Mouse (Mus musculus) ovary, postnatal 14 days (tissue): ENCODE results near the gene Rfx1.

Experiments used
- DNase-seq: peaks from one replicate; pipeline ENCODE4 v3.0.0; 2022; ENCODE audit warnings: low spot score

Rfx1 gene

DNA sequence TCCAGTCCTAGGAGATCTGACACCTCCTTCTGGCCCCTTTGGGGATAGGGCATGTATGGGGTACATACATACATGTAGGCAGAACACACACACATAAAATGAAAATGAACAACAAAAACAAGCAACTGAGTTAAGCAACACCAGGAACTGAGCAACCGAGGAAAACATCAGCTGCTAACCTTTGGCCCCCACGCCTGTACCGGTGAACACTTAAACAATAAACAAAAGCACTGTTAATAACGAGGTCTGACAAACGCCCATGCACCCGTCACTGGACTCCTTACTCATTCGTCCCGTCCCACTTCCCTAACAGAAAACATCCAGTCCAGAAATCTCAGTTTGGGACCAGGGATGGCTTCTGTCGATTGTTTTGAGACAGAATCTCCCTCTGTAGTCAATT is 22.6 kb downstream of the Rfx1 start:
- no peak for DNase-seq

DNA sequence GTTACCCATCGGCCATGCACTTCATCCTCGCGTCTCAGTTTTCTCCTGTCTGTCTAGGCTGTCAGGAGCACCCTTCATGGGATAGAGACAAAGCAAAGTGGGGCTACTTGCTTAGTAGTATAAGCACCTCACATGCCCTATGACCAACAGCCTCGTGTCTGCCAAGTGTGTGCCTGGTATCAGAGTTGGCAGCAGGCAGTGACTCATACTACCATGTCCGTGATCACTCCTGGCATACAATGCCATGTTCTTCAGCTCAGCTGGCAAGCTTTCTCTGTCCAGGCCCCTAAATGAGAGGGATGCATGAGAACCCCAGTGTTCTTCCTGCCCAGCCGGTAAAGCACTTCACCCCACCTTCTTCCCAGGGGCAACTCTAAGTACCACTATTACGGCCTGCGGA is 24.0 kb downstream of the Rfx1 start:
- no peak for DNase-seq

DNA sequence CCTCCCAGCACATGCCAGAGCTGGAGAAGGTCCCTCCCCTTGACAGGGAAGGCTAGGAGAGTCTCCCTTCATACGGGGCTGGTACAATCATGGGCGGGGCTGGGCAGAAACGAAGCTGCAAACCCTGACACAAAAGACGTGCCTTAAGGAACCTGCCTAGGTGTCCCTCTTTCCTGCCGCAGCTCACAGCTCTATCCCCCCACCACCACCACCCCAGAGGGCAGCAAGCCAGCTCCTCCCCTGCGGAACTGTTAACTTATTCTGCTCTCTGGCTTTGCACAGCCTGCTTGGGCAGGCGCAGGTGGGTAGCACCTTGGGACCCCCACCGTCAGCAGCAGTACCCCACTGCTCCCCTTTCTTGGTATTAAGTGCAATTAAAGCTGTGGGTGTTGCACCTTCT is 29.4 kb downstream of the Rfx1 start:
- no peak for DNase-seq

DNA sequence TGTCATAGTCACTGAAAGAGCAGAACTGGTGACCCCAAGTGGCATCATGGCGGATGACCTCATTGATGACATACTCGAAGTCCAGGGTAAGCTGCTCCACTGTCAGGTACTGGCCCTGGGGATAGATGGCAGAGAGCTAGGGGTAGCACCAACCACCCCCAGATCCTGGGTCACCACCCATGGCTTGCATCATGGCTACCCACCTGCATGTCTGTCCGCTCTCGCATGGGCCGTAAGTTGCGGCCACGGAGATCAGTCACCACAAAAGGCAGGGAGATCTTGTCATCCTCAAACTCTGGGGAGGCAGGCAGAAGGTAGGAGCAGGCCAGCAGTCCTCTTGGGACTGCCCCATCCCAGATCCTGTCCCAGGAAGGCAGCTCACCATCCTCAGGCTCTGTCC is 31.7 kb downstream of the Rfx1 start:
- no peak for DNase-seq

DNA sequence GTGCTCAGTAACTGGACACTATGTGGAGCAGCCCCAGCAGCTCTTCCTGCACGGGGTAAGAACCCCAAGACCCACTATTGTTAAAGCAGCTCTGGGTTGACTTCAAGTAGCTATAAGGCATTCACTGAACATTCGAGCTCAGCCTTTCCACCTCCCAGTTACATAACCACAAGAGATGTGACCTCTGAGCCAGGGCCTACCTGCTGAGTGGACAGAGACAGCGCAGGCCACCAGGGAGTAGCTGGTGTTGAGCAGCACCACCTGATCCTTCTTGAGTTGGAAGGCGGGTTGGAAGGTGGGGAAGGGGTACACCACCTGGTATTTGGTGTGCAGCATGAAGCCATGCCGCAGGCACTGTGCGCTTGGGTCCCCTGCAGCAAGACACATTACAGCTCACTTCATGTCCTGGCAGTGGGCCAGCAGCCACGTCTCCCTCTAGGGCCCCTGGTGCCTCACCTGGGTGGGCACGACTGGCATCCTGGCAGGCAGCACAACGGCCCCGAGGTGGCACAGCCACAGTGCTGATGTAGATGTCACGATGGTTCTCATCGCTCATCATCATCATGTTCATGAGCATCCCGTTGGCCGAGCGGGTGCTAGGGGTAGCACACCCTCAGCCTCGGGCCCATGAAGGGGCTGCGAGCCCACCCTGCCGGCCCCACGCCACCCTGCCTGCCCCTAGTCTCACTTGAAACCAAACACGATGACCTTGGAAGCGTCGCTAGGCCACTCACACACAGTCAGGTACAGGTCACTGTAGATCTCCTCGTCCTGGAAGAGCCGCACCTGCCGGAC is 35.0 kb downstream of the Rfx1 start:
- DNase-seq = no peak

DNA sequence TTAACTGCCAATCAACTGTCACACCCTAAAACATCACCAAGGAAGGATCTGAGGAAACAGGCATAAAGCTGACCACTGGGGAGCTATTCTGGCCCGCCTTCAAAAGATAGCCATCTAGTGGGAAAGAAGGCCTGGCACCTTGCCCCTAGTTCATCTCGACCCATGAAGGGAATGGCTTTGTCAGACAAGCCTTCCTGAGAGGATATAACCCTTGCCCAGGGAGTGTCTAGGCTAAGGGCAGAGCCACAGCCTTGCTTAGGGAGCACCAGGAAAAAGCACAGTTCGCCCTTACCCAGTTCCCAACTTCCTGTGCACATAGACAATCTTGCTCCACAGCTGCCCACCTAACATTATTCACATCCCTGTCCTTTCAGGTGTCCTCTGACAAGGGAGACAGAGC is 37.0 kb downstream of the Rfx1 start:
- DNase-seq = no peak

DNA sequence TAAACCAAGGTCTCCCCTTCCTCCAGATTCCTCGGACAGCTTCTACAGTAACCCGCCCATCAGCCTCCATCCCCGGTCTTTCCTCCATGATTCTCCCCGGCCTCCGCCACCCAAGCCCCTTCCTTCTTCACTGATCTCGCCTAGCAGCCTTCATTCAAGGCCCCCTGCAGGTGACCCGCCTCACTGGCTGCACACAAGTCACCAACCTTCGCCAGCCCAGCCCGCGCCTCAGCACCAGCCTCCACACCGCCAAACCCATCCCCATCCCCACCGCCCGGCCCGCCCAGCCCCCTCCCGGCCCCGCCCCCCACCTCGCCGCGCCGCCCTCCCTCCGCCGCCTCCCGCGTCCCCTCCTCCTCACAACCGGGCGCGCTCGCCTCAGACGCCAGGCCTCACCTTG is 37.6 kb downstream of the Rfx1 start:
- DNase-seq = no peak

DNA sequence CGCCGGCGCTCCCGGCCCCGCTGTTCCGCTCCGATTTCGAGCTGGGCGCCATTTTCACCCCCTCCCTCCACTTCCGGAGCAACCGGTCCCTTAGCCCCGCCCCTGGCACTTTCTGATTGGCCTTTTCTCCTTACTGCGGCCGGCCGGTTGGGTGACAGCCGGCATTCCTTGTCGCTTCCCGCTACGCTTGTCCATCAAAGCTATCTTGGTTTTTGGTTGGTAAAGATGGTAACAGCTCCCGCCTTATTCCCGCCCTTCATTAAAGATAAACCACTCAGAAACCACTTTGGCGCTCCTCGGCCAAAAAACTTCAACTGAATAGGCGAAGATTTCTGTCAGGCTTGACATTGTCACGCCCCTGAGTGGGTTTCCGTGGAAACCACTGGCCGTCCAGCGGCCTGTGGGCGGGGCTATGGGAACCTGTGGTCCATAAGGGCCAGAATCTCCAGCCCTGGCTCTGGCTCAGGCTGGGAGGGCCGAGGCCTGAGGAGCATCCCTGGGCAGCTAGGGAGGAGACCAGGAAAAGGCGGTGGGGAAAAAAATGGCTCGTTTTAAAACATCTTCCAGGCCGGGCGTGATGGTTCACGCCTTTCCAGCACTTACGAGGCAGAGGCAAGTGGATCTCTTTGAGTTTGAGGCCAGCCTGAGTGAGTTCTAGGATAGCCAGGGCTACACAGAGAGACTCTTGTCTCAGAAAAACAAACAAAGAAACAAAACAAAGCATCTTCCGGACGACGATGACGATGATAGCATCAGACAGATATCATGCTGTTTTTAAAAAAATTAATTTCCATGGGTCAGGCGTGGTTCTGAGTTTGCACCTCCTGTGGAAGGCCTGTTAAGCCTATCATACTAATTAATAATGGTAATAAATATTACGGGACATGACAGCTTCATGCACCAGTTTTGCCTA is 38.3 kb downstream of the Rfx1 start, which contains the start of gene Dcaf15:
Gene Dcaf15, minus strand, starts transcription at position 72 of the 913 bp plus-strand sequence.
- peak; percentile 94 for DNase-seq

DNA sequence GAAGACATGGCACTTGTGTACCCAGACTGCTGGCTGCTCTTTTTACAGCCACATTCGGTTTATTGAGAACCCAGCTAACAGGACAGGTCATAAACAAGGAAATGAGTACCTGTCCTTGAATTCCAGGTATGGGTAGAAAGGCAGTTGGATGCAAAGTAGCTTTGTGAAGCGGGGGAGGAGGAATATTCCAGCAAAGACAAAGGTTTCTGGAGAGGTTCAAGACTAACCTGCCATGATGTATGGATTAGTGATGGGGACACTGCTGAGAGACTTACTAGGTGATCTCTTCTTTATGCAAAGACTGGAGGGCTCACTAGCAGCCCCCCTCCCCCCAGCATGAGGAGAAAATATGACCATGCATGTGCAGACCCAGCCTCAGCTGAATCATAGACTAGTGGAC is 39.0 kb downstream of the Rfx1 start:
- no peak for DNase-seq

DNA sequence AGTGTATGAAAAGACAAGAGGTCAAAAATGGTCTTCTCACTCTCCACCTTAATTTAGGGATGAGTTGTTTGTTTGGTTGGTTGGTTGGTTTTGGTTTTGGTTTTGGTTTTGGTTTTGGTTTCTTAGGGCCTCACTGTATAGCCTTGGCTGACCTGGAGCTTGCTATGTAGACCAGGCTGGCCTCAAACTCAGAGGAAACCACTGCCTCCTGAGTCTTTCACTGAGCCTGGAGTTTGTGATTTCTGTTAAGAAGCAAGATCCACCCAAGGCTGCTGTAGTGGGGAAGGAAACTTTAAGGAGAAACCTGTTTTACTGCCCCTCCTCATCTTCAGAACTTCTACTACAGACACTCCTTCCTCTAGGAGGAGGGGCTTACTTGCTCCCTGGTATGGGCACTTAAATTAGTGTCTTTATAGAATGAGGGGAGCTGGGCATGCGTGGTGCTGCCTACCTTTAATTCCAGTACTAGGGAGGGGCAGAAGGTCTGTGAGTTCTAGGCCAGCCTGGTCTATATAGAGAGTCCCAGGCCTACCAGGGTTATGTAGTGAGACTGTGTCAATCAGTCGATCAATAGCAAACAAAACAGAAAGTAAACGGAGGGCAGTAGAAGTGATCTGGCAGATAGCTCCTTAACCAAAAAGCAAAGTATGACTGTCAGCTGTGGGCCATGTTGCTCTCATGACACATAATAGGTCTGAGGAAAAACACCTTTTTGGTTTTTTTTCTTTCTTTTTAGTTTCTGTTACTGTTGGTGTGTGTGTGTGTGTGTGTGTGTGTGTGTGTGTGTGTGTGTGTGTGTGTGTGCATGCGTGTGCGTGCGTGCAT is 39.8 kb downstream of the Rfx1 start:
- no peak for DNase-seq

DNA sequence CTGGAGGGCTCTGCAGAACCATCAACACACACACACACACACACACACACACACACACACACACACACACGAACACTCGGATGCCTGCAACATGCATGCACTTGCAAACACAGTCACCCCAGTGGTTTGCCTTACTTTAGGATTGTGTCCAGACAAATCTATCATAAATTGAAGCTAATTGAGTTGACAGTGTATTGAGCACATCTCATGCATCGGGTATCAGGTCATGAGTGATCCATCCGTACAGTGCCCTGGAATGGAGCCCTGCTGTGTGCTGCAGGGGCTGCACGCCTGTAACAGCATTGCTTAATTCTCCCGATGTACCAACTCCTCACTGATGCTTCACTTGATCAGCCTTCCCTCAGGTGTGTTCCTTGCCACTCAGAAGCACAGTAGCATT is 49.0 kb downstream of the Rfx1 start:
- no peak for DNase-seq

DNA sequence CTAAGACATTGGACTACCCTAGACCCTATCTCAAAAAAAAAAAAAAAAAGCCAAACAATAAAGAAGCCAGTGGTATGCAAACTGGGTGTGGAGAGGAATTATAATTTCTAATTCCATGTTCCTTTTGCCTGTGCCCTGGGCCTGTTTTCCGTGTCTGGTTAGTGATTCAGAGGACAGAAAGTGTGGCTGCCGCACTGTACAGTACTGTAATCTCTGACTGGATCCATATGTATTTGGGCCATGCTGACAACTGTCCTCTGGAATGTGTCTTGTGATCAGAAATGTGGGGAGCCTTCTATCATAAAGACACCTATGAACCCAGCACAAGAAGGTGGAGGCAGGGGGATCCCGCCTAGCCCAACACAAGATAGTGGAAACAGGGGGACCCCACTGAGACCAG is 55.5 kb downstream of the Rfx1 start:
- DNase-seq = no peak

DNA sequence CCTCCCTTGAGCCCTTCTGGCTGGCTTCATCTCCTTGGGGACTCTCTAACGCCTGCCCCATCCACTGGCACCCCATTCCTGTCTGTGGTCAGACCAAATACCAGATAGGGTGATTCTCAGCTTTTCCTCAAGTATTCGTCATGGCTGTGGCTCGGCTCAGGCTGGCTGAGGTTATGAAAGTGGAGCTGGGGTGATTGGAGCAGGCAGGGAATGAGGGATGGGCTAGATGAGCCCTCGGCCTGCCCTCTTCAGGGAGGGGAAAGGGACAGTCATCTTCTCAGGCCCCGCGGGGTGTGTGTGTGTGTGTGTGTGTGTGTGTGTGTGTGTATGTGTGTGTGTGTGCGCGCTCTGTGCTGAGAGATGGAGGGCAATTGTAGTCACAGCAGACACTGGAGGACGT is 59.0 kb downstream of the Rfx1 start, which contains the start of gene Podnl1:
Gene Podnl1, plus strand, starts transcription at position 334 of the 400 bp plus-strand sequence.
- no peak for DNase-seq

DNA sequence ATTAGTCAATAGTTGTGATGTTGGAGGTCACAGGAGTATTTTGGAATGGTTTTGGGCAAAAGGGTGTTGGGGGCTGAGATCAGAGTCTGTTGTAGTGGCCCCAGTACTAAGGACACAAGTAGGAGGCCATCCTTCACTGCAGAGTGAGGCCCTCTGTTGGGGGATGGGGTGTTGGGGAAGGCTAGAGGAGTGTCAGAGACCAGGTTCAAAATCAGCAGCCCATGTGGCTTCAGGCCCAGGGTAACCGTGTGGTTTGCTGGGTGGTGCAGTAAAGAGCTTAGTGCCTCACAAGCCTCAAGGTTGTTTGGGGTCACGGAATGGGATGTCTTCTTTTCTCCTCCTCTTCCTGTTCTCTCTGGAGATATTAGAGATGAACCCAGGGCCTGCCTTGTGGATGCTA is 60.1 kb downstream of the Rfx1 start:
- no peak for DNase-seq

DNA sequence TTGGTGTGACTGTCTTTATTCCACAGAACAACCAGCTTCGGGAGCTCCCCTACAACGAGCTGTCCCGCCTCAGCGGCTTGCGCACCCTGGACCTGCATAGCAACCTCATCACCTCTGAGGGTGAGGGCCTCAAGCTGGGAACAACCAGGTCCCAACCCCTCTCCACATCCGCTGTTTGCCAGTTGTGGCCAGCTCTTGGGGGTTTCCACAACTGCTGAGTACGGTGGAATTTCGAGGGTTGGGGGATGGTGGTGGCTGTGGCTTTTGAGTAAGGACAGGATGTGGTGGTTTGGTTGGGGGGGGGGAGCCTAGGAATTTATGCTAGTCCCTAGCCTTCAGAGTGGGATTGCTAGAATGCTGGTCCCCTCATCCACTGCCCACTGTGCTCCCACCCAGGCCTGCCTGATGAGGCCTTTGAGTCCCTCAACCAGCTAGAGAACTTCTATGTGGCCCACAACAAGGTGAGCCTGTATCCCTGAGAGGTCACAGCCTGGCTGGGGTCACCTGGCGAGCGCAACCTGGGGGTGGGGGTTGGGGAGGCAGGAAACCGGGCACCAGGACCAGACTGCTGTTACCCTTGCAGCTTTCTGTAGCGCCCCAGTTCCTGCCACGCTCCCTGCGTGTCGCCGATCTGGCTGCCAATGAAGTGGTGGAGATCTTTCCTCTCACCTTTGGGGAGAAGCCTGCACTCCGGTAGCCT is 60.7 kb downstream of the Rfx1 start:
- no peak for DNase-seq

DNA sequence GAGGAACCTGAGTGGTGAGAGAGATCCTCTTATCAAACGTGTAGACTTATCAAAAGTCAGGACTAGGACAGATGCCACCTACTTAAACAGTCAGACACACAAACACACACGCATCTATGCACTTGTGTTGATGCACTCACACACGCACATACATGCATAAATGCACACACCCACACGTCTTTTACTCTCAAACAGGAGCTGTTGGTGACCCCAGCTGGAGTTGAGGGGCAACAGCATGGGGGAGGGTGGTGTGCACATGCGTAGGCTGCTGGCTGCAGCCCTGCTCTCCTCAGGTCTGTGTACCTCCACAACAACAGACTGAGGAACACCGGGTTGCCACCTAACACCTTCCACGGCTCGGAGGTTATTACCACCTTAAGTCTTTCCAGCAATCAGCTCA is 61.6 kb downstream of the Rfx1 start:
- DNase-seq = no peak

DNA sequence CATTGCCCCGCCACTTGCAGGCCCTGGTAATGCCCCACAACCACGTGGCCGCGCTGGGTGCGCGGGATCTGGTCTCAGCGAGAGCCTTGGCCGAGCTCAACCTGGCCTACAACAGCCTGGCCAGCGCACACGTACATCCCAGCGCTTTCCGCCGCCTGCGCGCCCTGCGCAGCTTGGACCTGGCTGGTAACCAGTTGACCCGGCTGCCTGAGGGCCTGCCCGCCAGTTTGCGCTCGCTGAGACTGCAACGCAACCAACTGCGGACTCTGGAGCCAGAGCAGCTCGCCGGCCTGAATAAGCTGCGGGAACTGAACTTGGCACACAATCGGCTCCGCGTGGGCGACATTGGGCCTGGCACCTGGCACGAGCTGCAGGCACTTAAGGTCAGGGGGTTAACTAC is 64.2 kb downstream of the Rfx1 start:
- no peak for DNase-seq

DNA sequence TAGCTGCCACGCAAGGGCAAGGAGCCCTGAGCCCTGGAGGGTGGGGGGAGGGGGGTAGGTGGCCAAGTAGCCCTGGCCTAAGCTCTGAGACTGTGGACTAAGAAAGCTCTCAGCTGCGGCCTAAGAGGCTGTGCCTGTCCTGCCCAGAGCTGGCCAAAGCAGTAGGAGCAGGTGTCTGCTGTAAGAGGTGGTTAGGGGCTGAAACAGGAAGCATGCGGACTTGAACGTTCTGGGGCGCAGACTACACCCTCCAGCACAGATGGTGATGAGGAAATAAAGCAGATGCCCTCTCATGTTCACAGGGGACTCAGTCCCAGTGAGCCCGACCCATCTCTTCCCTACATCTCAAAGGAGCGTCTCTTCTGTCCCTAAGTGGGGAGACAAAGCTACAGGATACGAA is 65.6 kb downstream of the Rfx1 start:
- DNase-seq = no peak

DNA sequence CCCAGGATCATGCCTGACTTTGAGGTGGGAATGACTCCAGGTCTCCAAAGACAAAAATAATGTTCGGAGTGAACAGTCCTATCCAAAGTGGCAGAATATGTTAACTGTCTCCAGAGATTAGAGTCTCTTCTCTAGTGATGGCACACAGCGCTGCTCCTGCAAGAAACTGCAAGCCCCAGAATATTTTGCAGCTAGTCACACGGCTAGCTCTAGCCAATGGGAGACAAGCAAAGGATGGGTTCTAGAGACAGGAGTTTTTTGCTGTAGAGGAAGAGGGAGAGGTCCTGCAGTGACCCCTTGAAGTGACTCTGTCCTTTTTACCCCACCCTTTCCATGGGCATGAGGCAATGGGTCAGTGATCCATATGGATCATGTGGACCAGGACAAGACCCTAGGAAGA is 71.2 kb downstream of the Rfx1 start:
- no peak for DNase-seq

DNA sequence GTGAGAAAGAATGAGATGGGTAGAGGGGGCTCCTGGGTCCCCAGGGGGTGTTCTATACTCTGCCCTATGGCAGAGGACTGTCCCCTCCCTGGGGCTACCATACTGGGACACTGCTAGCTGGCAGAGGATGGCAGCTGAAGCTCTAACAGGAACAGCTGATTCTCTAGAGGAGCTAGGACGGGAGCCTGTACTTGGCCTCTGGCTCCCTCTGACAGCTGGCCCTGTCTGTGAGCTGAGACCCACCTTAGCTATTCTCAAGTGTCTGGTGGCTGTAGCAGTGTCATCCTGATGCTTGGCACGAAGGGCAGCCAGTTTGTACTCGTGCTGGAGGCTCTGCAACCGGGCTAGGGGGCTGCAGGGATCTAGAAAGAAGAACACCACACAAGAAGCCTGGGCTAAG is 74.2 kb downstream of the Rfx1 start:
- no peak for DNase-seq

DNA sequence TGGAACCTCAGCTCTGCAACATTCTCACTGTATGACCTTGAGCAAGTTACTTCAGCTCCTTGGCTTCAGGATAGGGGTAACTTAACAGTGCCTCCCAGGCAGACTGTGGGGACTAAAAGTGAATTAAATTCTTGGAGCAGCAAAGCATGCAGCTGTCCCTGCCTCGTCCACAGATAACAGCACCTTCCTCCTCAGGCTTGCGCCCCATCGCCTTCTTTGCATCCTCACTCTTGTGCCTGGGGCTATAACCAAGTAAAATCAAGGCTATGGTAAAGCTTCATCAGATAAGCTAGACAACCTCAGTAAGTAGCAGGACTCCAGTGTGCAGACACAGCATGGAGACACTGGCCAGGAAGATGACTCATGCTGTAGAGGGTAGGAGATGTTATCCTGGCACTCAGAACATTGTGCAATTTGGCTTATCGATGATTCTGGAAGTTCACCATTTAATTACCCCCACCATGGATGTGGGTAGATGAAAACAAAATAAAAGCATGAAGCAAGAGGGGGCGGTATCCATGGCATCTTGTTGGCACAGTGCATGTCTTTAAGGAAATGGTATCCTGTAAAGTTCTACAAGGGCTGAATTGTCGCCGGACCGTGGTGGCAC is 78.1 kb downstream of the Rfx1 start:
- DNase-seq = no peak
